Mouse (Mus musculus) spleen, adult 2 months (tissue): Measurements from ENCODE around the gene Cdkn2c.

Source experiments
- CTCF ChIP-seq: fragments of 200-500 bp; IDR thresholded peaks from 2 replicates; pipeline ENCODE4 v1.5.1; 2011; ENCODE audit warnings: mild to moderate bottlenecking, inconsistent platforms; ENCODE audit not compliant: insufficient read depth, insufficient read length, insufficient replicate concordance; ENCODE audit errors: extremely low read depth
- POLR2A ChIP-seq: fragments of 200-500 bp; IDR thresholded peaks from 2 replicates; pipeline ENCODE4 v1.6.1; 2011; ENCODE audit warnings: low read depth, low read length, inconsistent platforms

GRCm38 (mm10) chr4:109667518-109667917, 529 bp upstream of the Cdkn2c start:
- TF ChIP-seq POLR2A: no peak
- no peak for TF ChIP-seq CTCF
